Mouse (Mus musculus) duodenum, adult 2 months (tissue): Measurements from ENCODE around the gene Pnpla5. TPM values are rescaled to one million over a fixed set of nuclear protein-coding genes. Genes with fewer than 3 reads are reported as not detected.

Experiments used
- polyA plus RNA-seq: library from polyadenylated mRNA; depleted of rRNA; stranded (reverse); fragments of >200 nt; gene quantifications from 2 replicates; pipeline ENCODE4 v1.2.3, GENCODE M21; 2012; ENCODE audit warnings: low replicate concordance; rRNA removed

Gene Pnpla5
- not detected in 2 replicates for polyA plus RNA-seq

GRCm38 (mm10) chr15:84123075-84123474 lies at the start of gene Pnpla5:
Gene Pnpla5, minus strand, starts transcription at chr15:84123175.

GRCm38 (mm10) chr15:84167600-84167999 lies 44.6 kb upstream of the Pnpla5 start, which contains the start of gene Pnpla3:
Gene Pnpla3, plus strand, starts transcription at chr15:84167837.

GRCm38 (mm10) chr15:84105105-84105923 lies 17.7 kb downstream of the Pnpla5 start, which contains the start of gene Sult4a1:
Gene Sult4a1, minus strand, starts transcription at chr15:84105754.

GRCm38 (mm10) chr15:84065140-84065539 lies 57.8 kb downstream of the Pnpla5 start, which contains the start of gene Efcab6:
Gene Efcab6, minus strand, starts transcription at chr15:84065379.

Other genes with a start within 250 kb of the Pnpla5 start
- gene Efcab6, start 57.8 kb downstream of the Pnpla5 start, polyA plus RNA-seq = not detected in 2 replicates
- 1.5 and 2.0 TPM in 2 replicates for gene Sult4a1, start 17.4 kb downstream of the Pnpla5 start, polyA plus RNA-seq
- 1.9 and 8.7 TPM in 2 replicates for gene Pnpla3, start 44.7 kb upstream of the Pnpla5 start, polyA plus RNA-seq
- gene Samm50, start 69.1 kb upstream of the Pnpla5 start, polyA plus RNA-seq = 12.4 and 16.6 TPM in 2 replicates
- gene Parvb, start 108.9 kb upstream of the Pnpla5 start, polyA plus RNA-seq = 1.8 and 2.1 TPM in 2 replicates
- gene Parvg, start 200.9 kb upstream of the Pnpla5 start, polyA plus RNA-seq = 1.3 and 3.2 TPM in 2 replicates